Mouse (Mus musculus): ENCODE data around the gene Zfp503. TPM values are rescaled to one million over a fixed set of nuclear protein-coding genes. Genes with fewer than 3 reads are reported as not detected.

Gene Zfp503
- polyA plus RNA-seq, 1 experiment from 2014 or later, result 5.1 TPM

DNA sequence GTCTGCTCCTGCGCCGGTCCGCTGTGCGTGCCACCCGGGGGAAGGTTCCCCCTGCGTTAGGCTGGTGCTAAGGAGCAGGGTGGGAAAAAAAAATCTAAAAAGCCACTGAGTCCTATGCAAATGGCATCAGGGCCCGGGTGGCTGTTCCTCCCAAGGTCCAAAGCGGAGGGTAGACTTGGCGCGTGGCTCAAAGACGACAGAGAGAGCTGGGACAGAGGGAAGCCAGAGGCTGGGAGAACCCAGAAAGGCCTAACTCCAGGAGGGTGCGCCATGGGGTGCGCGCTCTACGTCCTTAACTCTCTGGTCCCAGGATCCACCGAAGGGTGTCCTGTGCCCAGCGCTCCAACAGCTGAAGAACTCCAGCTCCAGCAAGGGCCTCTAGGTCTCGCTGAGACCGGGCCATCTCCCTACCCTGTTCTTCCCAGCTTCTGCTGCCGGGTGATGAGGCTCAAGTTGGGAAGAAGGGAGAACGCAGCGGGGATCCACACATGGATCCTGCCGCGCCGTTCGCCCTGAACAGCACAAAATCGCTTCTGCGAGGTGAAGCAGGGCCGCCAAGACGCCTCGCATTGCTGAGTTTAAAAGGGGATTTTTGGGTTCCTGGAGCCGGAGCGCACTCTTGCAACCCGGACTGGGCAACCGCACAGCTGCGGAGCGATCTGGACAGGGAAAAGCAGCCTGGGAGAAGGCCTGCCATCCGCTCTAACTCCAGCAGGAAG lies 6.7 kb downstream of the Zfp503 start:
- Histone ChIP-seq H3K9ac (ENCODE audit: low read depth, low read length) (peak overlapping the region; percentile 78), H3K9me3 (ENCODE audit: control insufficient read depth, low read length) (no peaks in the 10 kb centered on the region), H3K4me2 (ENCODE audit: low read depth, low read length) (peak overlapping the region; percentile 89), H3K4me3 (ENCODE audit: low read length) (peak overlapping the region; percentile 54), H3K27ac (ENCODE audit: low read length) (peak overlapping the region; percentile 81), H3K36me3 (ENCODE audit: control insufficient read depth, insufficient read depth, low read length) (no peaks in the 10 kb centered on the region; the same call in 1 of the 2 replicates), H3K27me3 (replicated peaks; ENCODE audit: control insufficient read depth, insufficient read depth, low read length) (no peaks in the 10 kb centered on the region), H3K4me1 (ENCODE audit: control insufficient read depth, insufficient read depth, low read length) (peaks cover 9% of the 10 kb centered on the region)
- WGBS, result 9% methylated on average over 38 of the region's 38 CpGs
- peak; percentile 4; the same call in 1 of the 2 replicates for ATAC-seq

DNA sequence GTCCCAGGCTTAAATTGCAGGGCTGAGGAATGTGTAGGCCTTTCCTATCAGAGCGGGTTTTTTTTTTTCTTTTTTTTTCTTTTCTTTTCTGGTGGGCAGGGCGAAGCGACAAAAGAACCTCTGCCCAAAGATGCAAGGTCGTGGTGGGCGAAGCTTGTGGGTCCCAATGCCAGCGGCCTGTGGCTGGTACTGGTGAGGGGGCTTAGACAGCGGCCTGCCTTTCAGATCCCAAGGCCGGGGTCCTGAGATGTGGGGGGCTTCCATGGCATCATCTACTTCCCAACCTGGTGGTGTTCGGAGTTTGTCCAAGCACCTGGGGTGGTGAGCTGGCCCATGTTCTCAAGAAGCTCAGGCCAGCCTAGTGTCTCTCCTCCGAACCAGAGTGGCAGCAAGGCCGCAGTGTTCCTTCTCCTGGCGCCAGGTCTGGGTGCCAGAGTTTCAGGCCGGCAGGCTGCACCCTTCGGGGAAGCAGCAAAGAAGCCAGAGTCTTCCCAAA lies 7.3 kb downstream of the Zfp503 start:
- H3K4me3 ChIP-seq (ENCODE audit: low read length), result peak overlapping the region; percentile 54
- WGBS, result 44% methylated on average over 14 of the region's 14 CpGs
- H3K4me1 ChIP-seq (ENCODE audit: control insufficient read depth, insufficient read depth, low read length), result peaks cover 9% of the 10 kb centered on the region
- no peaks in the 10 kb centered on the region for H3K9me3 ChIP-seq (ENCODE audit: control insufficient read depth, low read length)
- peak overlapping the region; percentile 78 for H3K9ac ChIP-seq (ENCODE audit: low read depth, low read length)
- H3K27ac ChIP-seq (ENCODE audit: low read length), result peak overlapping the region; percentile 81
- no peaks in the 10 kb centered on the region; the same call in 1 of the 2 replicates for H3K36me3 ChIP-seq (ENCODE audit: control insufficient read depth, insufficient read depth, low read length)
- ATAC-seq, result no peak
- H3K4me2 ChIP-seq (ENCODE audit: low read depth, low read length), result peak overlapping the region; percentile 89
- H3K27me3 ChIP-seq (replicated peaks; ENCODE audit: control insufficient read depth, insufficient read depth, low read length), result no peaks in the 10 kb centered on the region

DNA sequence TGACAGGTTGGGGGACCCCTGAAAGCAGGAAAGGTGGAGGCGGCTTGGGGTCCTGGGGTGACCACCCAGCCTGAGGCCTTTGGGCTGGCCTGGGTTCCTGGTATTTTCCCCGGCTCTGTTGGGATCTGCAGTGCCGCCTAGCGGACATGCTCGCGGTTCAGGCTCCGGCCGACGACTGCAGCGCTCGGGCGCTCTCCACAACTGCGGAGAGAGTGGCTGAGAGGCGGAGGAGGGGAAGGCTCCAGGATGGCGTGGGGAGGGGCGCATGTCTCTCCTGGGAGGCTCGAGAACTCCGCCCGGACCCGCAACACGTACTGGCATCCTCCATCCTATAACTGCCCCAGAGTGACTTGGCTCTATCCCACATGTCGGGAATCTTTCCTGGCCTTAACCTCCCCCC lies 7.9 kb downstream of the Zfp503 start:
- Histone ChIP-seq H3K27ac (ENCODE audit: low read length) (peak overlapping the region; percentile 45; the same call in 1 of the 2 replicates), H3K4me1 (ENCODE audit: control insufficient read depth, insufficient read depth, low read length) (peaks cover 9% of the 10 kb centered on the region), H3K9ac (ENCODE audit: low read depth, low read length) (no peak overlapping the region; the same call in 1 of the 2 replicates), H3K36me3 (ENCODE audit: control insufficient read depth, insufficient read depth, low read length) (no peaks in the 10 kb centered on the region; the same call in 1 of the 2 replicates), H3K4me2 (ENCODE audit: low read depth, low read length) (peak overlapping the region; percentile 89), H3K27me3 (replicated peaks; ENCODE audit: control insufficient read depth, insufficient read depth, low read length) (no peaks in the 10 kb centered on the region), H3K4me3 (ENCODE audit: low read length) (peak overlapping the region; percentile 37), H3K9me3 (ENCODE audit: control insufficient read depth, low read length) (no peaks in the 10 kb centered on the region)
- 2% methylated on average over 22 of the region's 22 CpGs for WGBS
- ATAC-seq, result peak; percentile 73

DNA sequence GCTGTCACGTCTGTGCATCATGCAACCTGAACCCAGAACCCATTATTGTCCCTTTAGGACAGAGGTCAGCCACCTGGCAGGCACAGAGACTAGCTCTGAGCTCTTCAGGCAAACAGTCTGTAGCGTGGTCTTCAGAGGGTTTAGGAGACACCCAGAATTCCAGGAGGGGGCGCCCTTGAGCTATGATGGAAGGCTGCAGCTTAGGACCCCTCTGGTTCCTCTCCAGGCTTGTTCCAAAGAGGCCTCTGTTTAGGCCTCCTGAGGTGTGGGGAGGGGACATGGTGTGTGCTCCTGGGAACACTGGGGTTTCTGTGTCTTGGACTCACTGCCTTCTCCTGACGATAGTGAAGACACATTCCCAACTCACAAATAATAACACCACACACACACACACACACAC lies 20.4 kb downstream of the Zfp503 start:
- WGBS, result 48% methylated on average over 4 of the region's 4 CpGs
- peak; percentile 52; the same call in 1 of the 2 replicates for ATAC-seq
- no peak overlapping the region for H3K9ac ChIP-seq (ENCODE audit: low read depth, low read length)

DNA sequence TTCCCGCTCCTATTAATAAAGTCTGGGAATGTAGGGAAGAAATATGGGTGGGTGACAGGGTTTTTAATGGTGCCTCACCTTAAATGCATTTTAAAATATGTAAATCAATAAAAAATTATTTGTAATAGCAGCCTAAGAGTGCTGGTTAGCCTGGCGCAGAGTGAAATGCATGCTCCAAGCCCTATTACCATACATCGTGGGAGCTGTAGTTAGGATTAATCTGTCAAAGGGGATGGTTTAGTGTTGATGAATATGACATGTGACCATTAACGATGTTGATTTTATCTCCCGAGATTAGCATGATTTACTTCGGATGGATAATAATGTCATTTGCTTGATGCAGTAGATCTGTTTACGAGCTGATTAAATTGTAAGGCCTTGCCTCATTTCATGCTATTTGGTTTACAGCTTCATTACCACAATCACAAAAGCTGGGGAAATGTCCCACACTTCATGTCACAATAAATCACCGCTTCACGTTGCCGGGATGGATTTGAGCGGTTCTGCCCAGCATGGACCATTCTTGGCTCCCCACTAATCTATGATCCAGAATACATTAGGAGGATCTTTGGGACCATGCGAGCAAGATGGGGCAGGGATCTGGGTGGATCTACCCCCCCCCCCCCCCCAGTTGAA lies 21.9 kb downstream of the Zfp503 start:
- Histone ChIP-seq H3K27me3 (replicated peaks; ENCODE audit: control insufficient read depth, insufficient read depth, low read length) (no peaks in the 10 kb centered on the region), H3K4me1 (ENCODE audit: control insufficient read depth, insufficient read depth, low read length) (no peaks in the 10 kb centered on the region), H3K9me3 (ENCODE audit: control insufficient read depth, low read length) (no peaks in the 10 kb centered on the region; the same call in 1 of the 2 replicates), H3K9ac (ENCODE audit: low read depth, low read length) (no peak overlapping the region), H3K4me3 (ENCODE audit: low read length) (no peak overlapping the region), H3K27ac (ENCODE audit: low read length) (no peak overlapping the region), H3K36me3 (ENCODE audit: control insufficient read depth, insufficient read depth, low read length) (no peaks in the 10 kb centered on the region), H3K4me2 (ENCODE audit: low read depth, low read length) (no peak overlapping the region)
- ATAC-seq, result no peak
- 49% methylated on average over 12 of the region's 12 CpGs for WGBS

More for the DNA sequence above, 20.4 kb downstream of the Zfp503 start:
- H3K36me3 ChIP-seq (ENCODE audit: control insufficient read depth, insufficient read depth, low read length), result no peaks in the 10 kb centered on the region
- H3K27me3 ChIP-seq (replicated peaks; ENCODE audit: control insufficient read depth, insufficient read depth, low read length), result no peaks in the 10 kb centered on the region
- no peak overlapping the region for H3K4me2 ChIP-seq (ENCODE audit: low read depth, low read length)
- H3K9me3 ChIP-seq (ENCODE audit: control insufficient read depth, low read length), result no peaks in the 10 kb centered on the region; the same call in 1 of the 2 replicates
- H3K4me1 ChIP-seq (ENCODE audit: control insufficient read depth, insufficient read depth, low read length), result no peaks in the 10 kb centered on the region
- no peak overlapping the region for H3K4me3 ChIP-seq (ENCODE audit: low read length)
- H3K27ac ChIP-seq (ENCODE audit: low read length), result no peak overlapping the region

DNA sequence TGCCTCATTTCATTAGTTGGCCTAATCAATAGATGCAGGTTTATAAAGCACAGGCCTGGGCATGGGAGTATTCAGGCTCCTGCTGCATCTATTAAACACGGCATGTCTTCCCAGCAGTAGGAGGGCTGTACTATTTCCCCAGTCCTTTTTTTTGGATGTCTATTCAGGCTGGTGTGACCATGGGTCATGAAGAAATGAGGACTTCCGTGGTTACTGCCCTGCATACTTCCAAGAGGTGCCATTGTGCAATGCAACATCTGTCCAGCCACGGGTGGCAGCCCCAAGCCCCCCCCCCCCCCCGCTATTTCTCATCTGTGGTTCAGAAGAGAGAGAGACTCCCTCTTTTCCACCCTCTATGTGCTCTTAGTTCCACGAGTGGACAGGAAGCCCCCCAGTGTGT lies 23.1 kb downstream of the Zfp503 start:
- Histone ChIP-seq H3K27me3 (replicated peaks; ENCODE audit: control insufficient read depth, insufficient read depth, low read length) (no peaks in the 10 kb centered on the region), H3K9ac (ENCODE audit: low read depth, low read length) (no peak overlapping the region), H3K27ac (ENCODE audit: low read length) (no peak overlapping the region), H3K4me2 (ENCODE audit: low read depth, low read length) (no peak overlapping the region), H3K9me3 (ENCODE audit: control insufficient read depth, low read length) (no peaks in the 10 kb centered on the region; the same call in 1 of the 2 replicates), H3K4me3 (ENCODE audit: low read length) (no peak overlapping the region), H3K36me3 (ENCODE audit: control insufficient read depth, insufficient read depth, low read length) (no peaks in the 10 kb centered on the region), H3K4me1 (ENCODE audit: control insufficient read depth, insufficient read depth, low read length) (no peaks in the 10 kb centered on the region)
- ATAC-seq, result no peak
- 51% methylated on average over 4 of the region's 5 CpGs for WGBS

DNA sequence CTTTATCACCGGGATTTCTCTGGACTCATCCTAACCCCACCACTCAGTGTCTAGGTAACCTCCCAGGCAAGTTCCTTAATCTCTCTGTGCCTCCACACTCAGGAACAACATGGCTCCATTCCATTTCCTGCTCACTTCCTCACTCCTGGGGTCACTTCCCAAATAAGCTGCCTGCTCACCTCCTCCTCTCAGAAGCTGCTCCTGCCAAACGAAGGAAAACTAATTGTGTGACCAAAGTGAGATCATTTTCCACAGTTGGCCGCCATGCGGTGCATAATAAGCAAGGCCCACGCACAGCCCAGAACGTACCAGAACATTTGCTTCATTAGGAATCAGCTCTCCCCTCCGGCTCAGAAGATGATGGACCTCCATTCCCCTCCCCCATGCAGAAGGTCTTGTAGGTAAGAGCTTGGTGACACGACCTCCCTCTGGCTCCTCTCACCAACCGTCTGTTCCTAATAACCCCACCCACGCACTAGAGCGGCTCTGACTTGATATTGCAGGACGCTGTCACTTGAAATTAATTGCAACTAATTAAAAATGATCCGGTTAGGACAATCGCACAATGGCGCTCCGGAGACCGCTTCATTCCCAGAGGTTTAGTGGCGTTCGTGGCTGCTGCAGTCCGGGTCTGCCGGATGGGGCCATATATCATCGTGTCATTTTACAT lies 26.9 kb downstream of the Zfp503 start:
- Histone ChIP-seq H3K4me1 (ENCODE audit: control insufficient read depth, insufficient read depth, low read length) (no peaks in the 10 kb centered on the region), H3K27me3 (replicated peaks; ENCODE audit: control insufficient read depth, insufficient read depth, low read length) (no peaks in the 10 kb centered on the region), H3K9me3 (ENCODE audit: control insufficient read depth, low read length) (no peaks in the 10 kb centered on the region), H3K4me3 (ENCODE audit: low read length) (no peak overlapping the region), H3K4me2 (ENCODE audit: low read depth, low read length) (no peak overlapping the region), H3K36me3 (ENCODE audit: control insufficient read depth, insufficient read depth, low read length) (no peaks in the 10 kb centered on the region), H3K9ac (ENCODE audit: low read depth, low read length) (no peak overlapping the region), H3K27ac (ENCODE audit: low read length) (no peak overlapping the region)
- no peak for ATAC-seq
- 72% methylated on average over 22 of the region's 22 CpGs for WGBS

DNA sequence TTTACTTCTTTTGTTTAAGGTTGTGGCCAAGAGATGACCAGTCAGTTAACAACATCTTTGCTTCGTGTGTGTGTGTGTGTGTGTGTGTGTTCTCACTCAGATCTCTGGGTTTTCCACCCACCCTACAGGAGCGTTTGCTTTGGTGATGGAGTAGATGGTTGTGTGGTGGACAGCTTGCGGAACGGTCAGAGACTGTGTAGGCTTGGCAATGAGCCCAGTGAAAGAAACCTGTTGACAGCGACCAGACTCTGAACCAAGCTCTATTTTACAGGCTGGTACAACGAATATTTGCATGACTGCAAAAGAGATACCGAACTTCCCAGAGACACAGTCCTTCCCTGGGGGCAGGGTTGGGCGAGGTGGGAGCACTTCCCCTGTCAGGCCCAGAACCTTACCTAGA lies 30.2 kb downstream of the Zfp503 start:
- Histone ChIP-seq H3K9me3 (ENCODE audit: control insufficient read depth, low read length) (no peaks in the 10 kb centered on the region), H3K36me3 (ENCODE audit: control insufficient read depth, insufficient read depth, low read length) (no peaks in the 10 kb centered on the region), H3K4me3 (ENCODE audit: low read length) (no peak overlapping the region), H3K27me3 (replicated peaks; ENCODE audit: control insufficient read depth, insufficient read depth, low read length) (no peaks in the 10 kb centered on the region), H3K4me1 (ENCODE audit: control insufficient read depth, insufficient read depth, low read length) (no peaks in the 10 kb centered on the region), H3K4me2 (ENCODE audit: low read depth, low read length) (no peak overlapping the region), H3K27ac (ENCODE audit: low read length) (no peak overlapping the region), H3K9ac (ENCODE audit: low read depth, low read length) (no peak overlapping the region)
- WGBS, result 58% methylated on average over 8 of the region's 8 CpGs
- ATAC-seq, result no peak

DNA sequence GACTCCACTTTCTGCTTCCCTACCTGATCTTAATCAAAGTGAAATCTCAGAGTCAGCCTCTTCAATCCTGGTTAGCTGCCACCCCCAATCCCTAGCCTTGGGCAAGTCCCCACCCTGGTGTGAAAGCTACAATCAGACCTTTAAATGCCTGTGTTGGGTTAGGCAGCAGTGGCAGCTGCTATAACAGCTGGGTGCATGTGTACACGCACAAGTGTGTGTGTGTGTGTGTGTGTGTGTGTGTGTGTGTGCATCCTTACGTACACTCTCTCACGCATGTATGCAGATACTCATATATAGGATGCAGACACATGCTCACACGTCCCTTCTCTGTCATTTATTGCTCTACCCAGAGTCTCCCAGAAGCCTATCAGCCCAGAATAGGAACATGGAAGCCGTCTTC lies 30.8 kb downstream of the Zfp503 start:
- H3K9ac ChIP-seq (ENCODE audit: low read depth, low read length), result no peak overlapping the region
- no peaks in the 10 kb centered on the region for H3K4me1 ChIP-seq (ENCODE audit: control insufficient read depth, insufficient read depth, low read length)
- 89% methylated on average over 5 of the region's 5 CpGs for WGBS
- no peak overlapping the region for H3K4me3 ChIP-seq (ENCODE audit: low read length)
- no peak overlapping the region for H3K27ac ChIP-seq (ENCODE audit: low read length)
- H3K9me3 ChIP-seq (ENCODE audit: control insufficient read depth, low read length), result no peaks in the 10 kb centered on the region
- H3K27me3 ChIP-seq (replicated peaks; ENCODE audit: control insufficient read depth, insufficient read depth, low read length), result no peaks in the 10 kb centered on the region
- H3K4me2 ChIP-seq (ENCODE audit: low read depth, low read length), result no peak overlapping the region
- no peaks in the 10 kb centered on the region for H3K36me3 ChIP-seq (ENCODE audit: control insufficient read depth, insufficient read depth, low read length)
- ATAC-seq, result no peak
